Mouse (Mus musculus): ENCODE measurements around the gene Sbf1.

Sbf1 gene

GRCm38 (mm10) chr15:89315190-89315731 is at the start of gene Sbf1:
Gene Sbf1 (minus strand): TSS chr15:89315311.
- peak; percentile 97 for DNase-seq (ENCODE audit: low read depth)

GRCm38 (mm10) chr15:89363051-89363450 is 47.9 kb upstream of the Sbf1 start:
- DNase-seq (ENCODE audit: low read depth): no peak

DNA sequence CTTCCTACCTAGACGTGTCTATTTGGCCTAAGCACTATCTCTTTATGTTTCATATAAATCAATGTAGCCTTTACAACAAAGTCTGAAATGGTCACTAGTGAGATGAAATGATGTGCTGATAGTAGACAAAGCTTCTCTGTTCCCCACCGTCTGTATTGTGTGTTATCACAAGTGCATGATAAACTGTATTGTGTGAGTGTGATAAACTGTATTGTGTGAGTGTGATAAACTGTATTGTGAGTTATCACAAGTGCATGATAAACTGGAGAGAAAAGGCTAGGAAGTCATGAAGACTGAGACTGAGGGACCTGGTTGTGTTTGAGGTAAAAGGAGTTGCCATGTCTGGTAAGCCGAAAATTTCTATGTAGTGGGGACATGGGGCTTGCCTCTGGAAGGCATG is 43.7 kb upstream of the Sbf1 start:
- DNase-seq (ENCODE audit: low read depth): no peak

DNA sequence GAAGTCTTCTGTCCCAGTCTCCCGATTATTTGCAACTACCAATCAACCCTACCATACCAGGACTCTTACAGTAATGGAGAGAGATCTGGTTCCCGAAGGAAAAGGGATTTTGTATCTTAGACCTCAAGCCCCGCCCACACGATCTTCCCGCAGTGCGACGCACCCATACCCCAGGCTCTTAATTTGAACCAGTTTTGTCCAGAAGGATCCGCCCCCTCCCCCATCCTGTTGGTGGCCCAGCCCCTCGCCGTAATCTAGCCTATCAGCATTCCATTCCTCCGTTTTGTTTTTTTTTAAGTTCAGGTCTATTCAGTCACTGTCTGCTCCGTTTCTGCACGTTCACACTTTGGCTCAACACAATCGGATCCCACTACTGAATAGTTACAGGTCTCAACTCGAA is 41.3 kb upstream of the Sbf1 start:
- DNase-seq (ENCODE audit: low read depth): peak; percentile 96

DNA sequence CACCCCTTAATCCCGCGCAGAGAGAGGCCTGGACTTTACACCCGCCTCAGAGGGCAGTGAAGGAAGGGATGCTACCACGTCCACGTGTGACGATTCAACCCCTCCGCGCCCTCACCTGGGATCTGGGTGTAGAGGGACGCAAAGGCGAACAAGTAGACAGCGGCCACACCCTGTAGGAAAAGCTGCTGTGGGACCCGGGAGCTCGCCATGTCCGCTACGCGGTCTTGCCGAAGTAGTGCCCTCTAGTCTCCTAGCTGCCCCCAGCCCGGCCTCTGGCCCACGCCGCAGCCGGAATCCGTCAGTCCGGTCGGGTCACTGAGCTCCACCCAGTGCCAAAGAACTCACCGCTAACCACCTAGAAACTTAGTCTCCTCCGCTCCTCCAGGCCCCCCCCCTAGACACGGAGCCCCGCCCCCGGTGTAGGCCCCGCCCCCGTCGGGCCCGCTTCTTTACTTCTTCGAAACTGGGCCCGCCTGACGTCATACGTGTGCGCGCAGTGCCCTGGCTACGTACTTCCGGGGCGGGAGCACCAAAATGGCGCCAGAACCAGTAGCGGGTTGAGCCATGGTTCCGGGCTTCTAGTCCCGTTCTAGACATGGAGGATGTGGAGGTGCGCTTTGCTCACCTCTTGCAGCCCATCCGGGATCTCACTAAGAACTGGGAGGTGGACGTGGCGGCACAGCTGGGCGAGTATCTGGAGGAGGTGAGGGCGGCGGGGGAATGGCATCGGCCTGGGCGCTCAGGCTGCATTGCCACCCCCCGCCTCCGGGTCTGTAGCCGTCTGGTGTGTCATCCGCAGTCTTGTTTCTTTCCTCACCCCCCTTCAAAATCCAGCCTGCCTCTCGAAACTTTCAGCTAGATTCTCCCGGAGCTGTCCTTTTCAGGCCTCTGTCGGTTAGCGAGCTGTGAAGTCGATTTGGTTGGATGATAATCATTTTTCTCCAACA is 40.4 kb upstream of the Sbf1 start, which contains the start of the genes Lmf2 and Ncaph2:
Lmf2 (minus strand) TSS at position 419 of the 947 bp plus-strand sequence.
Ncaph2 (plus strand) TSS at position 479 of the 947 bp plus-strand sequence.
- DNase-seq (ENCODE audit: low read depth): peak; percentile 98

DNA sequence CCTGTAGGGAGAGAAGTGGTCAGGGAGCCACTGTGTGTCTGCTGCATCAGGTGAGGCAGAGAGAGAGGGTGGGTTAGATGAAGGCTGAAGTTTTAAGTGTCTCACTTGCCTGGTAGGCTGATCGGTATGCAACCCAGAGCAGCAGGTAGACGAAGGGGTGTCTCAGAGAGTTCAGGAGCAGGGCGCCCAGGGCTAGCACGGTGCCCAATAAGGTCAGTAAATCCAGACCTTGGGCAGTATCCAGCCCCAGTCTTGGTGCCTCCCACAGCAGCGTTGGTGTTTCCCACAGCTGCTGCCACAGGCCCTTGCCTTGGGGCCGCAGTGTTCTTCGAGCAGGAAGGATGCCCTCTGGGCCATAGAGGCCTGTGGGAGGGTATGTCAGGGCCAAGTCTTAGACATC is 39.3 kb upstream of the Sbf1 start:
- no peak for DNase-seq (ENCODE audit: low read depth)

- DNase-seq (ENCODE audit: low read depth): no peak
Observed at GRCm38 (mm10) chr15:89353837-89354236, 38.7 kb upstream of the Sbf1 start.

GRCm38 (mm10) chr15:89352795-89353194 is 37.7 kb upstream of the Sbf1 start:
- DNase-seq (ENCODE audit: low read depth): no peak

- no peak for DNase-seq (ENCODE audit: low read depth)
Observed at GRCm38 (mm10) chr15:89352054-89352453, 36.9 kb upstream of the Sbf1 start.

DNA sequence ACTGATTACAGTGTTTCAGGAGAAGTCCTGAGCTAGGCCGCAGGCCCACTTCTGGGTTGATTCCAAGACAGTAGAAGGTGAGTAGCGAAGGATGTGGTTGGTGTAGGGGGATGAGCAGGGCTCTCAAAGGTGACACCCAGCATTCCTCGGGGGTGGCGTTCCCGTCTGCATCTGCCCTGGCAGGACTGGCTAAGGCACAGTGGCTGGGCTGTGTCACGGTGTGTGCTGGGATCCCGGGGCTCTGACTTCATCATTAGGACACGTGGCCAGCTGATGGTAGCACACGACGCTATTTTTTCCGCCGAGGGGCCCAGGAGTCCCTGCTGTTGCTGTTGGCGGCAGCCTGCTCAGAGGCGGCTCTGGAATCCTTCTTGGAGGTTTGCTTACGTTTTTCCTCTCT is 36.2 kb upstream of the Sbf1 start:
- no peak for DNase-seq (ENCODE audit: low read depth)

GRCm38 (mm10) chr15:89350447-89350846 is 35.3 kb upstream of the Sbf1 start:
- DNase-seq (ENCODE audit: low read depth): no peak

- DNase-seq (ENCODE audit: low read depth): peak; percentile 26
Observed at GRCm38 (mm10) chr15:89343325-89343724, 28.2 kb upstream of the Sbf1 start.

- peak; percentile 19 for DNase-seq (ENCODE audit: low read depth)
Observed at GRCm38 (mm10) chr15:89341678-89342077, 26.6 kb upstream of the Sbf1 start.

DNA sequence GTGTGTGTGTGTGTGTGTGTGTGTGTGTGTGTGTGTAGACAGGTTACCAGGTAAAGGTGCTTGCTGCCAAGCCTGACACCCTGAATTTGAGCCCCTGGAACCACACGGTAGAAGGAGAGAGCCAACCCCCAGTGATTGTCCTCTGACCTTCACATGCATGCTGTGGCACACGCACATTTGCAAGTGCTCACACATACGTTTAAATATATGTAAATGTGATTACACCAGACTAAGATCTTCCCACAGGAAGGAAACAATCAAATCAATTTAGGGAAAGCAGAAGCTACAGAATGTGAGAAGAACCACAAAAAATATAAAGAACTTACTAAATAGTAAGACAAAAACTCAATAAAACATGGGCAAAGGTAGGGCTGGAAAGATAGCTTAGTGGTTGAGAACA is 25.0 kb upstream of the Sbf1 start:
- DNase-seq (ENCODE audit: low read depth): peak; percentile 34

DNA sequence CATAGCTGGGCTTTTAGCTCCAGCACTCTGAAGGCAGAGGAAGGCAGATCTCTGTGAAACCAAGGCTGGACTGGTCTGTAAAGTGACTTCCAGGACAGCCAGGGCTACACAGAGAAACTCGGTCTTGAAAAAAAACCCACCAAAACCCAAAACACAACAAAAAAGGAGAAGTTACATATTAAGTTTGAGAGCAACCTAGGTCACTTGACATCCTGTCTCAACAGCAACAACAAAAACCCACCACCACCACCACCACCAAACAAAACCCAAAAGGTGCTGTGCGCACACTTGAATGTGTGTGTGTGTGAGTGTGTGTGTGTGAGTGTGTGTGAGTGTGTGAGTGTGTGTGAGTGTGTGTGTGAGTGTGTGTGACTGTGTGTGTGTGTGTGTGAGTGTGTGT is 24.6 kb upstream of the Sbf1 start:
- DNase-seq (ENCODE audit: low read depth): peak; percentile 82

GRCm38 (mm10) chr15:89336422-89336821 is 21.3 kb upstream of the Sbf1 start:
- DNase-seq (ENCODE audit: low read depth): no peak

GRCm38 (mm10) chr15:89334774-89335537 is 19.8 kb upstream of the Sbf1 start:
- DNase-seq (ENCODE audit: low read depth): no peak

DNA sequence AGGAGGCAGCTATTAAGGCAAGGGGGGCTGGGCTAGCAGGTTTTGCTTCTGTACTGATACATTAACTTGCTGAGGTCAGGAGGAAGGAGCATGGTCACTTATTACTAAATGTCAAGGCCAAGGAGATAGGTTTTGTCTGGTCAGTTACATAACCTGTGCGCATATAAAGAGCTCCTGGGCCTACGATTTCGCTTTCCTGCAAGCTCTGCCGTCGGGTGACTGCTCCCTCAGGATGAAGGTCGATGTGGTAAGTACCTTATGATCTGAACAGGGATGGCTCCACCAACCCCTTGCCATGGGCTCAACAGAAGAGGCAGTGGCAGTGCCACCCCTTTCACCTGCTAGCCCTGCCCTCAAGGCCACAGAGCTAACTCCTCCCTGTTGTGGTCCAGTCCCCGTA is 19.2 kb upstream of the Sbf1 start, which contains the start of gene Miox:
Miox (plus strand) TSS at position 128 of the 400 bp plus-strand sequence.
- no peak for DNase-seq (ENCODE audit: low read depth)

- DNase-seq (ENCODE audit: low read depth): no peak
Observed at GRCm38 (mm10) chr15:89326441-89326840, 11.3 kb upstream of the Sbf1 start.

DNA sequence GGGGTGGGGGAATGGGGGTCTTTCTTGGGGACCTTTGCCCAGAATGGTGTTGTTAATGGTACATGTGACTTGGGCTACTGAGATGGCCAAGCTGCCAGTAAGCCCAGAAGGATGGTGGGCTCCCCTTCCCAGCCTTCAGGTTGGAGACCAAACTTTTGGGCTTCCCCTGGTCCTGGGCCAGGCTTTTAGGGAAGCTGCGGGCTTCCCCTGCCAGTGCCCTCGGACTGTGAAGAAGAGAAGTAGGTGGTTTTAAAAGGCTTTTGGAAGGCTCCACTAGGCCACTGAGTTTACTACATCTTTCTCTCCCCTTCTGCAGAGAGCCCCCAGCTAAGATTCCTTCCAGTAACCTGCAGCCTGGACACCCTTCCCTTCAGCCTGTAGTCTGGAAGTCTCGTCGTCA is 8.5 kb upstream of the Sbf1 start:
- no peak for DNase-seq (ENCODE audit: low read depth)

DNA sequence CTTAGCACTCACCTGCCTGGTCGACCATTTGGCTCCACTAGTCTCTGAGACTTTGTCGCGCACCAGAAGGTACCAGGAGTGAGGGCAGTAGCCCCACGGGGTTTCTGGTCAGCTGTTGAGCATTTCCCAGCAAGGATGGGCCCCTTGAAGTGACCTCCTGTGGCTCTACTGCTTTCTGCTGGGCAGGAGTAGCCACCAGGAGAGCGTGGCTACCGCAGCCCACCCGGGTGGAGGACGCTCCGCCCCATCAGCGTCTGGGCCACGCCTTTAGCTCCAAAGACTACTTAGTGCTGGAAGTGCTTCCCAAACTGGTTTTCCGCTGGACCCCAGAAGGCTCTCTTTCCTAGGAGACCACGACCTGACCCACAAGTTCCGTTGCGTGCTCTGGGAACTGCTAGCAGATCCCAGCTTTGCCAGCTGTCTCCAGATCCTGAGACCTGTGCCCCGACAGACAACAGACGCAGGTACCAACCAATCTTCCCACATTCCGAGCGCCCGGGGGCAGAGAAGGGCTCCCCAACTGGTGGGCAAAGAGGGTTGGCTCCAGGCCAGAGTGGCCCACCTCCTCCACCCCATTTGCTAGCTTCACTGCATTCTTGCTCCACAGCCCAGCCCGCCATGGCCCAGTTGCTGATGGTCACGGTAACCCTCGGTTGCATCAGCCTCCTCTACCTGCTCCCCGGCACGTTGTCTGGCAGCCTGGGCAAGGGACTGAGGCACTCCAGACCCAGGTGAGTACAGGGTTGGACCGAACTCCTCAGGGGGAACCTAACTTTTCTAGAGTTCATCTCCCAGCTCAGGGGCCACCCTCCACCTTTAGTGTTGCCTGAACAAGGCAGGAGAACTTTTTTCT is 7.8 kb upstream of the Sbf1 start, which contains the start of gene Adm2:
Adm2 (plus strand) TSS at position 51 of the 853 bp plus-strand sequence.
- DNase-seq (ENCODE audit: low read depth): no peak

Data from 416B (cell line).